ENCODE assay signal across 8 mouse cellular contexts in the genomic region with DNA sequence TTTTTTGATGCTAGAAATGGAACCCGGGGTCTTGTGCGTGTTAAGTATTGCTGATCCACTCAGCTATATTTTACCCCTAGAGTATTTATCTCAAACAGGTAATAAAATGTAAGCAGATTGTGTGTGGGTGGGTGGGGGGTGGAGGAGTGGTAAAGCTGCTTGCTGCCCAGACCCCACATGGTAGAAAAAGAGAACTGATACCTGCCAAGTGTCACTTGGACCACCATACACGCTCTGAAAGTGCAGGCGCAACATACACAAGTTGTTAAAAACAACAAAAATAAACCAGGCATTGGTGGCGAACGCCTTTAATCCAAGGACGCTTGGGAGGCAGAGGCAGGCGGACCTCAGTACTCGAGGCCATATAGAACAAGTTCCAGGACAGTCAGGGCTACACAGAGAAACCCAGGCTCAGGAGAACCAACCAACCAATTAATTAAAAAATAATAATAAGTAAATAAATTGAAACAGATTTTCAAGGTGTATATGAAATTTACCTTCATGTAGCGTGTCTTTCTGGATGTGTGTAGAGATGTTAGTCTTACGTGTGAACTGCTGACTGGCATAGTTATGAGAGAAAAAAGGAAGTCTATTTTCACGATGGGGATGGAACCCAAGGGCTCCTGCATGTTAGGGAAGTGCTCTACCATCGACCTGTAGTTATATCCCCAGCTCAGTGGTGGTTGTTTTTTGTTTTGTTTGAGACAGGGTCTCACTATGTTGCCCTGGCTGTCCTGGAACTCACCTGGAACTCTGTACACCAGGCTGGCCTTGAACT. TPM values are rescaled to one million over a fixed set of nuclear protein-coding genes. Genes with fewer than 3 reads are reported as not detected.
DNase-seq lines count a peak whose midpoint lies in the region; ATAC-seq and TF ChIP-seq lines count a peak whose summit lies in the region.

No protein-coding gene starts in this region.

- no peak for ATAC-seq in heart, embryonic 12.5 days (ENCODE audit: insufficient number of reproducible peaks, low FRiP score)
- ATAC-seq in hindbrain, embryonic 11.5 days (ENCODE audit: low FRiP score) = no peak
- peak; percentile 48 for ATAC-seq in megakaryocyte, adult 5-6 weeks (ENCODE audit: poor library complexity, severe bottlenecking)

- peak overlapping the region; percentile 74 for H3K4me2 ChIP-seq in heart, embryonic 12.5 days
- H3K4me2 ChIP-seq in hindbrain, embryonic 11.5 days (replicated peaks; ENCODE audit: low read depth, low read length) = peak overlapping the region; percentile 71

- TF ChIP-seq EP300 in ES-Bruce4 (IDR thresholded peaks at IDR 0.05; ENCODE audit: insufficient read depth, low read depth, low read length) = no peak

- WGBS in heart, embryonic 12.5 days = 81% methylated on average over 13 of the region's 13 CpGs
- 81% methylated on average over 13 of the region's 13 CpGs for WGBS in hindbrain, embryonic 11.5 days

- no peak for TF ChIP-seq CTCF in ES-Bruce4 (IDR thresholded peaks at IDR 0.05; ENCODE audit: low read depth, low read length)

- TF ChIP-seq POLR2A in ES-Bruce4 (IDR thresholded peaks at IDR 0.05; ENCODE audit: insufficient read depth, low read length) = no peak

- peaks cover 46% of the 10 kb centered on the region for H3K4me1 ChIP-seq in heart, embryonic 12.5 days (replicated peaks)
- H3K4me1 ChIP-seq in ES-Bruce4 (ENCODE audit: control insufficient read depth, insufficient read depth, low read length) = no peaks in the 10 kb centered on the region
- no peaks in the 10 kb centered on the region for H3K4me1 ChIP-seq in hindbrain, embryonic 11.5 days (replicated peaks; ENCODE audit: control insufficient read depth, insufficient read depth, low read length)

- peak overlapping the region; percentile 67 for H3K4me3 ChIP-seq in heart, embryonic 12.5 days
- peak overlapping the region; percentile 83 for H3K4me3 ChIP-seq in ES-Bruce4 (ENCODE audit: low read depth, low read length)
- peak overlapping the region; percentile 68 for H3K4me3 ChIP-seq in hindbrain, embryonic 11.5 days (ENCODE audit: low read depth, low read length)

- 0 out of 2 replicates have a peak, but pooled peaks cover 5% of the 10 kb centered on the region for H3K9me3 ChIP-seq in heart, embryonic 12.5 days (replicated peaks)
- no peaks in the 10 kb centered on the region for H3K9me3 ChIP-seq in ES-Bruce4 (replicated peaks; ENCODE audit: control insufficient read depth, insufficient read depth, low read length, poor library complexity, severe bottlenecking)
- H3K9me3 ChIP-seq in hindbrain, embryonic 11.5 days (ENCODE audit: control insufficient read depth, low read length) = no peaks in the 10 kb centered on the region

- no peak for DNase-seq in heart, adult 11 months
- no peak for DNase-seq in hindbrain, embryonic 11.5 days (ENCODE audit: low spot score)
- DNase-seq in layer of hippocampus, adult 11-12 months (ENCODE audit: low spot score) = no peak
- DNase-seq in frontal cortex, postnatal 14 days (ENCODE audit: low spot score in 2 of 2) = no peak
- DNase-seq in retina, postnatal 1 day = no peak

- H3K36me3 ChIP-seq in heart, embryonic 12.5 days = peaks cover 12% of the 10 kb centered on the region; the same call in 1 of the 2 replicates
- no peaks in the 10 kb centered on the region for H3K36me3 ChIP-seq in ES-Bruce4 (ENCODE audit: control insufficient read depth, insufficient read depth, low read length, poor library complexity, severe bottlenecking)
- H3K36me3 ChIP-seq in hindbrain, embryonic 11.5 days (ENCODE audit: control insufficient read depth, insufficient read depth, low read length) = no peaks in the 10 kb centered on the region

- H3K27me3 ChIP-seq in heart, embryonic 12.5 days (replicated peaks) = peaks cover 6% of the 10 kb centered on the region; the same call in 1 of the 2 replicates
- no peaks in the 10 kb centered on the region for H3K27me3 ChIP-seq in ES-Bruce4 (ENCODE audit: control insufficient read depth, insufficient read depth, low read length, poor library complexity, severe bottlenecking)
- no peaks in the 10 kb centered on the region; the same call in 1 of the 2 replicates for H3K27me3 ChIP-seq in hindbrain, embryonic 11.5 days (ENCODE audit: control insufficient read depth, insufficient read depth, low read length)

- H3K27ac ChIP-seq in heart, embryonic 12.5 days (ENCODE audit: poor library complexity, severe bottlenecking) = peak overlapping the region; percentile 97
- peak overlapping the region; percentile 83 for H3K27ac ChIP-seq in ES-Bruce4 (ENCODE audit: insufficient read depth, low read length)
- H3K27ac ChIP-seq in hindbrain, embryonic 11.5 days (ENCODE audit: low read depth, low read length) = no peak overlapping the region

- H3K9ac ChIP-seq in heart, embryonic 12.5 days = peak overlapping the region; percentile 87
- peak overlapping the region; percentile 85 for H3K9ac ChIP-seq in ES-Bruce4 (ENCODE audit: low read depth, poor library complexity, severe bottlenecking)
- H3K9ac ChIP-seq in hindbrain, embryonic 11.5 days (ENCODE audit: low read depth, low read length) = no peak overlapping the region

RNA-seq across cellular contexts. Expression of a gene that starts 38.9 kb away (rescaled TPM):
- 23.8 and 26.9 TPM in 2 replicates for polyA plus RNA-seq in heart, embryonic 12.5 days (2016; fragmentation: Nextera tagmentation; extraction: Ambion mirVana)
- 4.2 and 5.4 TPM in 2 replicates for polyA plus RNA-seq in ES-Bruce4 (2011; ENCODE audit: insufficient read depth, insufficient read length, low read depth, missing spikeins)
- 30.9 and 32.0 TPM in 2 replicates for polyA plus RNA-seq in hindbrain, embryonic 11.5 days (2014; fragmentation: Nextera tagmentation; extraction: Ambion mirVana)
- not detected in 2 replicates for total RNA-seq in megakaryocyte, adult 5-6 weeks (2015)
- 0.04 TPM in 2 replicates for total RNA-seq in megakaryocyte, adult 5-6 weeks (2017)
